Mouse (Mus musculus): ENCODE measurements around the gene Pnldc1.

DNA sequence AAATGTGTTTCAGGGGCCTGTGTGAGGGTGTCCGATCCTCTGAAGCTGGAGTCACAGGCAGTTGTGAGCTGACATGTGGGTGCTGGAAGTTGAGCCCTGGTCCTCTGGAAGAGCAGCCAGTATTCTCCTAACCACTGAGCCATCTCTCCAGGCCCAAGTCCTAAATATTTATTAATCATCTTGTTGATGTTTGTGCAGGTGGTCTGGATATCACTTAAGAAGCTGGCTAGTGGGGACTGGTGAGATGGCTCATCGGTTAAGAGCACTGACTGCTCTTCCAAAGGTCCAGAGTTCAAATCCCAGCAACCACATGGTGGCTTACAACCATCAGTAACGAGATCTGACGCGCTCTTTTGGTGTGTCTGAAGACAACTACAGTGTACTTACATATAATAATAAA lies 39.6 kb upstream of the Pnldc1 start:
- TF ChIP-seq CTCF (IDR thresholded peaks at IDR 0.05; ENCODE audit: borderline replicate concordance, control insufficient read depth, extremely low read depth, insufficient read depth, low read length, poor library complexity) (no peak), POLR2A (IDR thresholded peaks at IDR 0.05; ENCODE audit: control insufficient read depth, extremely low read depth, insufficient read depth, low read length, poor library complexity) (no peak)
